ENCODE assay signal across 8 mouse cellular contexts in genomic region chr7:28586663-28587411, GRCm38 (mm10). TPM values are rescaled to one million over a fixed set of nuclear protein-coding genes. Genes with fewer than 3 reads are reported as not detected.
A peak's percentile ranks its signal among the peaks of the same experiment; 100 is the strongest.
DNase-seq lines count a peak whose midpoint lies in the region; ATAC-seq and TF ChIP-seq lines count a peak whose summit lies in the region.
"Had no signal": no experiment of that assay in that cellular context is flagged by ENCODE, and none has a peak within 500 bp of the region (broad histone marks: within the 10 kb centered on the region; RNA-seq: fewer than 3 reads in every experiment).

No protein-coding gene starts in this region.

- WGBS in midbrain, embryonic 10.5 days = 80% methylated on average over 6 of the region's 6 CpGs
- 51% methylated on average over 6 of the region's 6 CpGs for WGBS in midbrain, postnatal 0 days
- WGBS in embryonic facial prominence, embryonic 13.5 days = 45% methylated on average over 6 of the region's 6 CpGs
- WGBS in kidney, postnatal 0 days = 53% methylated on average over 6 of the region's 6 CpGs
- 47% methylated on average over 6 of the region's 6 CpGs for WGBS in neural tube, embryonic 14.5 days

- peak overlapping the region; percentile 50; the same call in 1 of the 2 replicates for H3K27ac ChIP-seq in midbrain, embryonic 10.5 days (replicated peaks)
- H3K27ac ChIP-seq in midbrain, postnatal 0 days (ENCODE audit: low read depth, low read length) = no peak overlapping the region
- peak overlapping the region; percentile 69 for H3K27ac ChIP-seq in embryonic facial prominence, embryonic 13.5 days
- no peak overlapping the region for H3K27ac ChIP-seq in kidney, postnatal 0 days
- H3K27ac ChIP-seq in neural tube, embryonic 14.5 days (ENCODE audit: low read depth, low read length) = no peak overlapping the region

- no peak overlapping the region for H3K9ac ChIP-seq in midbrain, postnatal 0 days (replicated peaks; ENCODE audit: low read length, poor library complexity, severe bottlenecking)
- H3K9ac ChIP-seq in embryonic facial prominence, embryonic 13.5 days = peak overlapping the region; percentile 58; the same call in 1 of the 2 replicates
- 0 out of 2 replicates have a peak overlapping the region, but pooled peaks have one; percentile 8 for H3K9ac ChIP-seq in kidney, postnatal 0 days (ENCODE audit: low read depth, low read length)
- no peak overlapping the region for H3K9ac ChIP-seq in neural tube, embryonic 14.5 days (replicated peaks; ENCODE audit: low read depth, low read length)

- peaks cover 68% of the 10 kb centered on the region for H3K4me1 ChIP-seq in midbrain, embryonic 10.5 days
- no peaks in the 10 kb centered on the region for H3K4me1 ChIP-seq in midbrain, postnatal 0 days (ENCODE audit: insufficient read depth, low read length)
- peaks cover 73% of the 10 kb centered on the region for H3K4me1 ChIP-seq in embryonic facial prominence, embryonic 13.5 days
- peaks cover 52% of the 10 kb centered on the region for H3K4me1 ChIP-seq in kidney, postnatal 0 days (replicated peaks; ENCODE audit: insufficient read depth, low read length)
- H3K4me1 ChIP-seq in neural tube, embryonic 14.5 days (ENCODE audit: control insufficient read depth, insufficient read depth, low read length) = peaks cover 13% of the 10 kb centered on the region

- no peaks in the 10 kb centered on the region for H3K9me3 ChIP-seq in midbrain, embryonic 10.5 days (replicated peaks)
- H3K9me3 ChIP-seq in midbrain, postnatal 0 days (ENCODE audit: low read length) = no peaks in the 10 kb centered on the region
- no peaks in the 10 kb centered on the region for H3K9me3 ChIP-seq in embryonic facial prominence, embryonic 13.5 days
- no peaks in the 10 kb centered on the region for H3K9me3 ChIP-seq in kidney, postnatal 0 days (replicated peaks; ENCODE audit: low read length)
- H3K9me3 ChIP-seq in neural tube, embryonic 14.5 days (ENCODE audit: control insufficient read depth, low read length) = no peaks in the 10 kb centered on the region

- no peak overlapping the region for H3K4me3 ChIP-seq in midbrain, embryonic 10.5 days
- H3K4me3 ChIP-seq in midbrain, postnatal 0 days (ENCODE audit: low read depth, low read length) = no peak overlapping the region
- no peak overlapping the region for H3K4me3 ChIP-seq in embryonic facial prominence, embryonic 13.5 days
- H3K4me3 ChIP-seq in kidney, postnatal 0 days (replicated peaks; ENCODE audit: low read depth, low read length) = no peak overlapping the region
- H3K4me3 ChIP-seq in neural tube, embryonic 14.5 days (ENCODE audit: low read depth, low read length) = no peak overlapping the region

- H3K4me2 ChIP-seq in midbrain, postnatal 0 days (ENCODE audit: low read depth, low read length, poor library complexity, severe bottlenecking) = no peak overlapping the region
- H3K4me2 ChIP-seq in embryonic facial prominence, embryonic 13.5 days = no peak overlapping the region; the same call in 1 of the 2 replicates
- H3K4me2 ChIP-seq in kidney, postnatal 0 days (ENCODE audit: low read length) = no peak overlapping the region
- no peak overlapping the region for H3K4me2 ChIP-seq in neural tube, embryonic 14.5 days (ENCODE audit: low read depth, low read length)

- DNase-seq in midbrain, embryonic 10.5 days (ENCODE audit: low spot score) = no peak
- no peak for DNase-seq in midbrain, postnatal 0 days (ENCODE audit: low spot score)
- DNase-seq in kidney, postnatal 0 days (ENCODE audit: low spot score) = no peak
- no peak for DNase-seq in cerebellum, adult 8-10 months
- no peak for DNase-seq in left cerebral cortex, postnatal 14 days (ENCODE audit: low spot score in 2 of 2)

- ATAC-seq in midbrain, postnatal 0 days (ENCODE audit: low FRiP score) = no peak
- no peak for ATAC-seq in embryonic facial prominence, embryonic 13.5 days (ENCODE audit: insufficient number of reproducible peaks, insufficient read depth, low FRiP score, low TSS enrichment, low read depth)
- ATAC-seq in kidney, postnatal 0 days (replicated peaks; ENCODE audit: low FRiP score, low read depth) = no peak; the same call in 1 of the 2 replicates
- peak; percentile 43; the same call in 1 of the 2 replicates for ATAC-seq in neural tube, embryonic 14.5 days (ENCODE audit: low read depth)

- TF ChIP-seq CTCF in midbrain, postnatal 0 days (IDR thresholded peaks at IDR 0.05) = no peak
- TF ChIP-seq CTCF in kidney, postnatal 0 days (IDR thresholded peaks at IDR 0.05; ENCODE audit: low read depth) = no peak

- H3K36me3 ChIP-seq in midbrain, embryonic 10.5 days = peaks cover 6% of the 10 kb centered on the region; the same call in 1 of the 2 replicates
- H3K36me3 ChIP-seq in midbrain, postnatal 0 days (ENCODE audit: insufficient read depth, low read length) = no peaks in the 10 kb centered on the region
- no peaks in the 10 kb centered on the region for H3K36me3 ChIP-seq in embryonic facial prominence, embryonic 13.5 days
- no peaks in the 10 kb centered on the region for H3K36me3 ChIP-seq in kidney, postnatal 0 days (ENCODE audit: insufficient read depth, low read length)
- no peaks in the 10 kb centered on the region for H3K36me3 ChIP-seq in neural tube, embryonic 14.5 days (ENCODE audit: control insufficient read depth, insufficient read depth, low read length)

- no peaks in the 10 kb centered on the region for H3K27me3 ChIP-seq in midbrain, embryonic 10.5 days (ENCODE audit: low read depth, poor library complexity, severe bottlenecking)
- no peaks in the 10 kb centered on the region for H3K27me3 ChIP-seq in midbrain, postnatal 0 days (ENCODE audit: insufficient read depth, low read length)
- no peaks in the 10 kb centered on the region for H3K27me3 ChIP-seq in embryonic facial prominence, embryonic 13.5 days
- no peaks in the 10 kb centered on the region for H3K27me3 ChIP-seq in kidney, postnatal 0 days (ENCODE audit: insufficient read depth, low read length)
- H3K27me3 ChIP-seq in neural tube, embryonic 14.5 days (ENCODE audit: control insufficient read depth, insufficient read depth, low read length) = no peaks in the 10 kb centered on the region

- intact Hi-C loops in left cerebral cortex, postnatal 14 days (cut with DNase I) = no loop called here

RNA-seq across cellular contexts. Expression of gene Samd4b, which starts 11.1 kb away (rescaled TPM):
- 29.2 and 30.5 TPM in 2 replicates for polyA plus RNA-seq in midbrain, embryonic 10.5 days (2016; fragmentation: Nextera tagmentation; extraction: Ambion mirVana)
- total RNA-seq in midbrain, postnatal 0 days (2014; rRNA removed) = 48.2 and 56.0 TPM in 2 replicates
- 17.6 and 19.2 TPM in 2 replicates for polyA plus RNA-seq in midbrain, postnatal 0 days (2015; fragmentation: Nextera tagmentation; extraction: Ambion mirVana)
- 32.8 and 33.3 TPM in 2 replicates for polyA plus RNA-seq in embryonic facial prominence, embryonic 13.5 days (2015; fragmentation: Nextera tagmentation; extraction: Ambion mirVana)
- 18.4 and 19.5 TPM in 2 replicates for polyA plus RNA-seq in kidney, postnatal 0 days (2015; fragmentation: Nextera tagmentation; extraction: Ambion mirVana)
- 24.3 and 25.1 TPM in 2 replicates for polyA plus RNA-seq in neural tube, embryonic 14.5 days (2014; fragmentation: Nextera tagmentation; extraction: Ambion mirVana)
- 10 to 100 TPM; 59.8 to 61.6 TPM for total RNA-seq in left cerebral cortex, postnatal 14 days (2021)

RNA-seq across cellular contexts. Expression of gene Pak4, which starts 11.1 kb away (rescaled TPM):
- polyA plus RNA-seq in midbrain, embryonic 10.5 days (2016; fragmentation: Nextera tagmentation; extraction: Ambion mirVana) = 60.9 and 66.4 TPM in 2 replicates
- 13.3 and 19.8 TPM in 2 replicates for total RNA-seq in midbrain, postnatal 0 days (2014; rRNA removed)
- polyA plus RNA-seq in midbrain, postnatal 0 days (2015; fragmentation: Nextera tagmentation; extraction: Ambion mirVana) = 8.9 and 9.6 TPM in 2 replicates
- polyA plus RNA-seq in embryonic facial prominence, embryonic 13.5 days (2015; fragmentation: Nextera tagmentation; extraction: Ambion mirVana) = 35.8 and 36.0 TPM in 2 replicates
- polyA plus RNA-seq in kidney, postnatal 0 days (2015; fragmentation: Nextera tagmentation; extraction: Ambion mirVana) = 33.5 and 36.6 TPM in 2 replicates
- polyA plus RNA-seq in neural tube, embryonic 14.5 days (2014; fragmentation: Nextera tagmentation; extraction: Ambion mirVana) = 10.6 and 15.5 TPM in 2 replicates
- 1 to 10 TPM; 8.7 to 10.0 TPM for total RNA-seq in left cerebral cortex, postnatal 14 days (2021)

RNA-seq across cellular contexts. Expression of gene Nccrp1, which starts 39.8 kb away (rescaled TPM):
- polyA plus RNA-seq in midbrain, embryonic 10.5 days (2016; fragmentation: Nextera tagmentation; extraction: Ambion mirVana) = 0.14 and 0.20 TPM in 2 replicates
- total RNA-seq in midbrain, postnatal 0 days (2014; rRNA removed) = 1.4 TPM in 1 of 2 replicates, not detected in the other
- polyA plus RNA-seq in midbrain, postnatal 0 days (2015; fragmentation: Nextera tagmentation; extraction: Ambion mirVana) = 0.16 and 0.47 TPM in 2 replicates
- 0.18 TPM in 1 of 2 replicates, not detected in the other for polyA plus RNA-seq in embryonic facial prominence, embryonic 13.5 days (2015; fragmentation: Nextera tagmentation; extraction: Ambion mirVana)
- 5.5 and 7.3 TPM in 2 replicates for polyA plus RNA-seq in kidney, postnatal 0 days (2015; fragmentation: Nextera tagmentation; extraction: Ambion mirVana)
- polyA plus RNA-seq in neural tube, embryonic 14.5 days (2014; fragmentation: Nextera tagmentation; extraction: Ambion mirVana) = 0.17 TPM in 1 of 2 replicates, not detected in the other
- under 1 TPM; 0.36 to 0.53 TPM for total RNA-seq in left cerebral cortex, postnatal 14 days (2021)
- total RNA-seq: hematopoietic stem cell, adult 5-6 weeks had no signal

RNA-seq across cellular contexts. Expression of gene Acp7, which starts 44.3 kb away (rescaled TPM):
- polyA plus RNA-seq in midbrain, embryonic 10.5 days (2016; fragmentation: Nextera tagmentation; extraction: Ambion mirVana) = not detected in 2 replicates
- total RNA-seq in midbrain, postnatal 0 days (2014; rRNA removed) = 1.3 and 2.6 TPM in 2 replicates
- polyA plus RNA-seq in midbrain, postnatal 0 days (2015; fragmentation: Nextera tagmentation; extraction: Ambion mirVana) = 0.22 and 0.55 TPM in 2 replicates
- polyA plus RNA-seq in embryonic facial prominence, embryonic 13.5 days (2015; fragmentation: Nextera tagmentation; extraction: Ambion mirVana) = 0.23 TPM in 1 of 2 replicates, not detected in the other
- polyA plus RNA-seq in kidney, postnatal 0 days (2015; fragmentation: Nextera tagmentation; extraction: Ambion mirVana) = not detected in 2 replicates
- 0.19 TPM in 1 of 2 replicates, not detected in the other for polyA plus RNA-seq in neural tube, embryonic 14.5 days (2014; fragmentation: Nextera tagmentation; extraction: Ambion mirVana)
- total RNA-seq in left cerebral cortex, postnatal 14 days (2021) = 1 to 10 TPM in 1 of 2 experiments, under 1 TPM in 1; 0.53 to 1.1 TPM
- total RNA-seq: hematopoietic stem cell, adult 5-6 weeks had no signal

RNA-seq across cellular contexts. Expression of gene Sycn, which starts 46.2 kb away (rescaled TPM):
- polyA plus RNA-seq in midbrain, embryonic 10.5 days (2016; fragmentation: Nextera tagmentation; extraction: Ambion mirVana) = not detected in 2 replicates
- total RNA-seq in midbrain, postnatal 0 days (2014; rRNA removed) = not detected in 2 replicates
- not detected in 2 replicates for polyA plus RNA-seq in midbrain, postnatal 0 days (2015; fragmentation: Nextera tagmentation; extraction: Ambion mirVana)
- not detected in 2 replicates for polyA plus RNA-seq in embryonic facial prominence, embryonic 13.5 days (2015; fragmentation: Nextera tagmentation; extraction: Ambion mirVana)
- 0.27 and 0.45 TPM in 2 replicates for polyA plus RNA-seq in kidney, postnatal 0 days (2015; fragmentation: Nextera tagmentation; extraction: Ambion mirVana)
- not detected in 2 replicates for polyA plus RNA-seq in neural tube, embryonic 14.5 days (2014; fragmentation: Nextera tagmentation; extraction: Ambion mirVana)
- not detected for total RNA-seq in left cerebral cortex, postnatal 14 days (2021)
- total RNA-seq: hematopoietic stem cell, adult 5-6 weeks had no signal

Comparison
In these comparisons a context has a peak if more than half of its experiments do, and no peak if none do; other contexts are left out.
1. H3K27ac ChIP-seq: peak in midbrain, embryonic 10.5 days (single experiment) and embryonic facial prominence, embryonic 13.5 days (single experiment); none in midbrain, postnatal 0 days (single experiment), kidney, postnatal 0 days (single experiment) and neural tube, embryonic 14.5 days (single experiment).
2. H3K9ac ChIP-seq: peak in embryonic facial prominence, embryonic 13.5 days (single experiment) and kidney, postnatal 0 days (single experiment); none in midbrain, postnatal 0 days (single experiment) and neural tube, embryonic 14.5 days (single experiment).